Mouse (Mus musculus) hindbrain, postnatal 0 days (tissue): Measurements from ENCODE around the gene Nek1. TPM values are rescaled to one million over a fixed set of nuclear protein-coding genes. Genes with fewer than 3 reads are reported as not detected.
A peak's percentile ranks its signal among the peaks of the same experiment; 100 is the strongest.

Experiments used
- ATAC-seq: fragments of 200-750 bp; cut with Nextera tagmentation; 2 replicates; pipeline ENCODE4 v1.8.0; 2017; ENCODE audit warnings: mild to moderate bottlenecking, moderate TSS enrichment, moderate library complexity
- DNase-seq: peaks from one replicate; pipeline ENCODE4 v3.0.0-alpha.2; 2015; ENCODE audit warnings: low spot score
- H3K27ac ChIP-seq: fragments of 300-500 bp; sonication (generic); 2 replicates; pipeline ENCODE4 v1.5.1; 2014; ENCODE audit warnings: mild to moderate bottlenecking
- H3K27me3 ChIP-seq: fragments of 300-500 bp; sonication (generic); 2 replicates; pipeline ENCODE4 v1.6.1; 2014; ENCODE audit warnings: low read length, mixed read lengths; ENCODE audit not compliant: insufficient read depth
- H3K36me3 ChIP-seq: fragments of 300-500 bp; sonication (generic); 2 replicates; pipeline ENCODE4 v1.6.1; 2014; ENCODE audit warnings: low read length, mixed read lengths; ENCODE audit not compliant: insufficient read depth
- H3K4me1 ChIP-seq: fragments of 300-500 bp; sonication (generic); 2 replicates; pipeline ENCODE4 v1.6.1; 2014; ENCODE audit warnings: antibody characterized with exemption, low read length, mixed read lengths; ENCODE audit not compliant: insufficient read depth
- H3K4me2 ChIP-seq: fragments of 300-500 bp; sonication (generic); 2 replicates; pipeline ENCODE4 v1.6.1; 2014; ENCODE audit warnings: low read depth, mild to moderate bottlenecking, low read length, moderate library complexity, mixed read lengths
- H3K4me3 ChIP-seq: fragments of 300-500 bp; sonication (generic); 2 replicates; pipeline ENCODE4 v1.5.1; 2014; ENCODE audit warnings: low read length
- H3K9ac ChIP-seq: fragments of 300-500 bp; sonication (generic); replicated peaks from 2 replicates; pipeline ENCODE4 v1.6.1; 2014; ENCODE audit warnings: mild to moderate bottlenecking, low read length, moderate library complexity, mixed read lengths
- H3K9me3 ChIP-seq: fragments of 300-500 bp; sonication (generic); 2 replicates; pipeline ENCODE4 v1.6.1; 2016; ENCODE audit warnings: low read length, mixed read lengths
- CTCF ChIP-seq: IDR thresholded peaks from 2 replicates; pipeline ENCODE4 v1.5.1; 2016; ENCODE audit warnings: antibody characterized with exemption, control low read depth, low read depth
- WGBS: fragments of 180-500 bp; shearing (Covaris S2); extraction: QIAGEN DNeasy Blood & Tissue Kit; methylation state at CpG from one replicate; pipeline ENCODE4 v1.1.7; 2014; 5-methylcytosine and 5-hydroxymethylcytosine counted together
- polyA plus RNA-seq: library from polyadenylated mRNA; unstranded; fragments of >200 nt; fragmentation: Nextera tagmentation; extraction: Ambion mirVana; gene quantifications from 2 replicates; pipeline ENCODE4 v1.2.1, GENCODE M21; 2015
- total RNA-seq: library from RNA; depleted of rRNA; stranded (reverse); fragments of >200 nt; gene quantifications from 2 replicates; pipeline ENCODE4 v1.2.3, GENCODE M21; 2014

Gene Nek1
- total and polyA plus RNA-seq, 2 experiments from 2014 or later = 19.0 to 21.9 TPM

DNA sequence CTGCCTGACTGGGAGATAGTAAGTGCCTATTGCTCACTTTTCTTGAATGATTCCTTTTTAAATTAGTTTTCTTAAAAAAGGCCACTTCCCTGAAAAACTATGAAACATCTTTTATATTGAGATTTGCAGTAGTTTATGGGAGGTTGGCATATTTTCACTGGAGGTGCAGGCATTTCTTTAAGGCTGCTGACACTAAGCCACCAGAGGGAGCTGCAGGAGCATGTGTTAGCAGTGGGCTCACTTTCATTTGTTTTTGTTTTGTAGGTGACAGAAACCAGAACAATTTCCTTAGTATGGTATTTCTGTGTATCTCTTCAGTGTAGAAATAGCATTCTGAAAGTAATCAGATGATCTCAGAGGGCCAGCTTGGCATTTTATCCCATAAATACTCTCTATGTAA is 49.0 kb downstream of the Nek1 start:
- Histone ChIP-seq H3K9ac (no peak overlapping the region), H3K27ac (no peak overlapping the region), H3K36me3 (peaks cover 8% of the 10 kb centered on the region; the same call in 1 of the 2 replicates), H3K27me3 (no peaks in the 10 kb centered on the region), H3K4me1 (no peaks in the 10 kb centered on the region), H3K4me3 (no peak overlapping the region), H3K4me2 (no peak overlapping the region), H3K9me3 (no peaks in the 10 kb centered on the region)
- DNase-seq (peak; percentile 85), ATAC-seq (peak; percentile 67; the same call in 1 of the 2 replicates)
- peak; percentile 89 for TF ChIP-seq CTCF

DNA sequence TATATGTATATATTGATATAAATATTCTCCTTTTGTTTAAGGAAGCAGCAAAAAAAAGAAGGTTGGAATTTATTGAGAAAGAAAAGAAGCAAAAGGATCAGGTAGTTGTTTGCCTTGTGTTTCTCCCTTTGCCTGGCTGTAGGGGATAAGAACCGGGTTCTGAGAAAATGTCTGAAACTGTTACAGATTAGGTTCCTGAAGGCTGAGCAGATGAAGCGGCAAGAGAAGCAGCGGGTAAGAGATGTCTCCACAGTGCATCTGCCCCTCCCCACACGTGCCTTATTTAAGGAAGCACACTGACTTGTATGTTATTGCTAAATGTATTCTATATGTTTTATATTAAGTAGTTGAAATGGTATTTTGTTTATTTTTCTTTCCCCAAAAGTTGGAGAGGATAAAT is 50.9 kb downstream of the Nek1 start:
- H3K4me3 ChIP-seq = no peak overlapping the region
- H3K27ac ChIP-seq = no peak overlapping the region
- no peak overlapping the region for H3K4me2 ChIP-seq
- no peak overlapping the region for H3K9ac ChIP-seq
- no peaks in the 10 kb centered on the region for H3K9me3 ChIP-seq
- H3K36me3 ChIP-seq = 0 out of 2 replicates have a peak, but pooled peaks cover 3% of the 10 kb centered on the region
- TF ChIP-seq CTCF = no peak
- H3K27me3 ChIP-seq = no peaks in the 10 kb centered on the region
- H3K4me1 ChIP-seq = no peaks in the 10 kb centered on the region
- no peak for ATAC-seq
- 76% methylated on average over 4 of the region's 4 CpGs for WGBS
- DNase-seq = no peak

DNA sequence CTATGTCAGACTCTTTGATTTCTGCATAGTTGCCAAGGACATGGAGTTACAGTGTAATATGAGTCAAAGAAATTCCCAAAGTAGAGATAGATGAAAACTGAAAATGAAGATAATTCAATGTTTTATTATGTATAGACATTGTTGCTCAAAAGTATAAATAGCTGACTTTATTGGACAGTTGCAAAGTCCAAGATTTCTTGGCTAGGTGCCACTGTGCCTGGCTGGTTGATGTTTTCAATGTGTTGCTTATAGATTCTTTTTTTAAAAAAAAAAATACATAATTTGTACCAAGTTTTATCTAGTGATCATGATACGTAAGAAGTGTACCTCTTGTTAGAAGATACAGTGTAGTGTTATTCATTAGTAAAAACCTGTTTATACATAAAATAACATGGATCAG is 53.8 kb downstream of the Nek1 start:
- no peaks in the 10 kb centered on the region for H3K9me3 ChIP-seq
- H3K9ac ChIP-seq = no peak overlapping the region
- no peak overlapping the region for H3K4me3 ChIP-seq
- H3K4me1 ChIP-seq = no peaks in the 10 kb centered on the region
- no peak for ATAC-seq
- H3K4me2 ChIP-seq = no peak overlapping the region
- H3K36me3 ChIP-seq = peaks cover 8% of the 10 kb centered on the region; the same call in 1 of the 2 replicates
- no peaks in the 10 kb centered on the region for H3K27me3 ChIP-seq
- H3K27ac ChIP-seq = no peak overlapping the region
- no peak for DNase-seq
- no peak for TF ChIP-seq CTCF
- WGBS = 91% methylated on average over 1 of the region's 1 CpGs

DNA sequence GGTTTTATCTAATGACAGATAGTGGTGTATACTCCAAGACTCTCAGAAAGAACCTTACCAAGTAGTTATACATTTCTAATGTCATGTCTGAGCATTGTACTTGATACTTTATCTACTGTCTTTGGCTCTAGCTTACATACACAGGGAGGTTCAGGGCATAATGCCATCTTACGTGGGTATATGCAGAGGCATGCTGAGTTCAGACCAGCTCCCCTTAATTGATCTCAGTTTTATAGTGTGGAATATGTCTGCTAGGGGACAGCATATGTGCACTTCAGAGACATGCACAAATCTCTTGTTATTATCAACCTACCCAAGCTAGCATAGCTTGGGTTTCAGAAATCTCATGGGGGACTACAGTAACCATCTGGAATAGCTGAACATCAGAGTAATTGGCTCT is 60.0 kb downstream of the Nek1 start:
- 59% methylated on average over 1 of the region's 1 CpGs for WGBS
- no peak for TF ChIP-seq CTCF
- H3K36me3 ChIP-seq = peaks cover 5% of the 10 kb centered on the region; the same call in 1 of the 2 replicates
- no peak overlapping the region for H3K4me2 ChIP-seq
- DNase-seq = no peak
- no peak overlapping the region for H3K27ac ChIP-seq
- no peaks in the 10 kb centered on the region for H3K27me3 ChIP-seq
- no peaks in the 10 kb centered on the region for H3K9me3 ChIP-seq
- H3K4me3 ChIP-seq = no peak overlapping the region
- no peak for ATAC-seq
- no peak overlapping the region for H3K9ac ChIP-seq
- no peaks in the 10 kb centered on the region for H3K4me1 ChIP-seq

GRCm38 (mm10) chr8:61054313-61054712 is 61.3 kb downstream of the Nek1 start:
- 89% methylated on average over 5 of the region's 5 CpGs for WGBS
- no peak overlapping the region for H3K4me2 ChIP-seq
- DNase-seq = no peak

GRCm38 (mm10) chr8:61056997-61057396 is 64.0 kb downstream of the Nek1 start:
- H3K9me3 ChIP-seq = no peaks in the 10 kb centered on the region
- no peaks in the 10 kb centered on the region for H3K4me1 ChIP-seq
- no peak overlapping the region for H3K4me3 ChIP-seq
- peak; percentile 28 for DNase-seq
- no peak for TF ChIP-seq CTCF
- peak overlapping the region; percentile 32; the same call in 1 of the 2 replicates for H3K27ac ChIP-seq
- no peaks in the 10 kb centered on the region for H3K27me3 ChIP-seq
- H3K9ac ChIP-seq = no peak overlapping the region
- peak; percentile 21; the same call in 1 of the 2 replicates for ATAC-seq
- 60% methylated on average over 3 of the region's 3 CpGs for WGBS
- H3K4me2 ChIP-seq = no peak overlapping the region
- no peaks in the 10 kb centered on the region; the same call in 1 of the 2 replicates for H3K36me3 ChIP-seq

More at GRCm38 (mm10) chr8:61054313-61054712, 61.3 kb downstream of the Nek1 start:
- Histone ChIP-seq H3K27ac (no peak overlapping the region), H3K9me3 (no peaks in the 10 kb centered on the region), H3K36me3 (peaks cover 5% of the 10 kb centered on the region; the same call in 1 of the 2 replicates), H3K9ac (no peak overlapping the region), H3K4me3 (no peak overlapping the region), H3K4me1 (no peaks in the 10 kb centered on the region), H3K27me3 (no peaks in the 10 kb centered on the region)
- TF ChIP-seq CTCF = no peak
- ATAC-seq = no peak

DNA sequence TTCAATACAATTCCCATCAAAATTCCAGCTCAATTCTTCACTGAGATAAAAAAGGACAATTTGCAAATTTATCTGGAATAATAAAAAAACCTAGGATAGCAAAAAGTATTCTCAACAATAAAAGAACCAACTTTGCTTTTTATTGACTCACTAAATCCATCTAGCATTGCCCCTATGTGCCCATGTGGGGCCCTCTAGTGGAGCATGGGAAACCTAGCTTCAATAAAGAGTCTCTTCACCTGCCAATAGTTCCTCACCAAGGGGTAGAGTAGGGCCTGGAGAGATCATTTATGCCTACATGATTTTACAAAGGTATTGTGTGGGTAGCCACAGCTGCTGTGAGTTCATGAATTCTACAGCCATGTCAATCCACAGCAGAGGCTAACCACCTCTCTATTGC is 66.1 kb downstream of the Nek1 start:
- peak; percentile 16 for DNase-seq
- H3K4me1 ChIP-seq = no peaks in the 10 kb centered on the region
- H3K27ac ChIP-seq = no peak overlapping the region
- TF ChIP-seq CTCF = peak; percentile 43
- no peak overlapping the region for H3K9ac ChIP-seq
- H3K36me3 ChIP-seq = no peaks in the 10 kb centered on the region
- no peak for ATAC-seq
- H3K9me3 ChIP-seq = no peaks in the 10 kb centered on the region
- no peaks in the 10 kb centered on the region for H3K27me3 ChIP-seq
- no peak overlapping the region for H3K4me3 ChIP-seq
- no peak overlapping the region for H3K4me2 ChIP-seq
